Mouse (Mus musculus): Measurements from ENCODE around the gene Srebf2. TPM values are rescaled to one million over a fixed set of nuclear protein-coding genes. Genes with fewer than 3 reads are reported as not detected.
A peak's percentile ranks its signal among the peaks of the same experiment; 100 is the strongest.
"Not testable (repeated sequence)": the region's sequence is repeated elsewhere in the genome, so short reads cannot be mapped to it uniquely, and the experiment has no call there.

The Srebf2 gene
- total RNA-seq, 2 experiments from 2014 or later: 79.3 to 109 TPM

GRCm38 (mm10) chr15:82221104-82221860 lies 74.3 kb downstream of the Srebf2 start:
- DNase-seq (ENCODE audit: low spot score in 2 of 2): no peak

- DNase-seq (ENCODE audit: low spot score in 2 of 2): no peak
These were observed 76.3 kb downstream of the Srebf2 start for GRCm38 (mm10) chr15:82223251-82223650.

- no peak for DNase-seq (ENCODE audit: low spot score in 2 of 2)
These were observed 76.9 kb downstream of the Srebf2 start, which contains the start of gene Tnfrsf13c for GRCm38 (mm10) chr15:82223657-82224601. Gene Tnfrsf13c (minus strand): TSS chr15:82224369.

GRCm38 (mm10) chr15:82224602-82225215 lies 77.7 kb downstream of the Srebf2 start:
- no peak for DNase-seq (ENCODE audit: low spot score in 2 of 2)

DNA sequence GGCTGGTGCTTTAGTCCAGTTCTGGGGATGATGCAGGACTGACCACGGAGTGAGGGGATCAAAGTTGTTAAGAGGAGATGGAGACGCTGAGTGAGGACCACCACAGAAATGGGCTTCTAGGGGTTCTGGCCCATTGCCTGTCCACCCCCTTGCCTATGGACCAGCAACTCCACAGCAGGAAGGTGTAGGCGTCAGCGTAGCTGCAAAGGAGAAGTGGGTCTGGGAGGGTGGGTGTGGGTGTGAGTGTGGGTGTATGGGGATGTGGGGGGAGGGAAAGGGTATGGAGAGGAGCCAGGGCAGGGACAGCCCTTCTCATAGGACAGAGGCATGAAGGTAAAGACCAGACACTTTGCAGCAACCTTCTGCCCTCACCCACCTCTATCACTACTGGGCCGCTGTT lies 78.8 kb downstream of the Srebf2 start:
- no peak for DNase-seq (ENCODE audit: low spot score in 2 of 2)

DNA sequence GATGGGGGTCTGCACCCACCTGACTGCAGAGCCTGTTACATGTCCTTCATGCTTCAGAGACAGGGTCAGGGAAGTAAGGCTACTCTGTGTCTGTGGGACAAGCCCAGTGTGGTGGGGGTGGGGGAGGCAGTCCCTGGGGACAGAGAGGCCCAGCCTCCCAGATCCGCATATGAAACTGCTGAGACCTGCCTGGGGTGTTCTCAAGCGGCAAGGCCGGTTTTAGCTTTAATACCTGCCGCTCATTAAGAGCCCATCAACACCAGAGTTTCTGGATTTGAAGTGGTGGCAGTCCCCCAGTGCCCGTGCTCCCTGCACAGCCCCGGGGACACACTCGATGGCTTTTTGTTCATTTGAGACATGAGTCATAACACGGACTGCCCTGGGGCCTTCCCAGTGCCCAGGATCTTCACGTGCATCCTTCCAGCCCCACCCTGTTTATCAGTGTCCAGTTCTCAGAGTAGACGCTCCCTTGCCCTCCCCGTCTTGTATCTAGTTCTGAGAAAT lies 82.6 kb downstream of the Srebf2 start:
- DNase-seq (ENCODE audit: low spot score in 2 of 2): no peak

- DNase-seq (ENCODE audit: low spot score in 2 of 2): no peak
These were observed 83.2 kb downstream of the Srebf2 start for GRCm38 (mm10) chr15:82230098-82230611.

DNA sequence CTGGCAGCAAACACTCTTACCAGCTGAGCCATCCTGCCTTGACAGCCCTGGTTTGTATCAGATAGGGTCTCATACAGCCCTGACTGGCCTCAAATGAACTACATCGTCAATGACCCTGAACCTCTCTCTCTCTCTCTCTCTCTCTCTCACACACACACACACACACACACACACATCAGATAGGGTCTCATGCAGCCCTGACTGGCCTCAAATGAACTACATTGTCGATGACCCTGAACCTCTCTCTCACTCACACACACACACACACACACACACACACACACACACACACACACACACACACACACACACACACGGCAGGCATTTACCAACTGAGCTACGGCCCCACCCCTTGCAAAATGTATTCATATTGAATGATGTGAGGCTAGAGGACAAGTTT lies 84.1 kb downstream of the Srebf2 start:
- DNase-seq (ENCODE audit: low spot score in 2 of 2): no peak

GRCm38 (mm10) chr15:82231591-82232378 lies 84.8 kb downstream of the Srebf2 start:
- no peak for DNase-seq (ENCODE audit: low spot score in 2 of 2)

DNA sequence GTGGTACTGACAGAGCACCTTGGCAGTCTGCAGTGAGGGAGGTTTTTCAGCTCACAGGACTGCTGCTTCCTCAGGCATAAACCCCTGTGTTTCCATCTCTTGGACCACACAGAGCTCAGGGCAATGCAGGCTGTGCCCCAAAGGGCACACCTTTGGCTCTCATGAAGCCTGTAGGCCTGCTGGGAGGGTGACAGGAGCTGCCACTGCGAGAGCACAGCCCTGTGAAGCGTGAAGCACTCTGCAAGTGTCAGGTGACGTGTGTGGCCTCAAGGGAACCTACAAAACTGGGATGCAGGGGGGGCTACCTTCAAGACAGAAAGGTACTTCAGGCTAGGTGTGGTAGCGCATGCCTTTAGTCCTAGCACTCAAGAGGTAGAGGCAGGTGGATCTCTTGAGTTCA lies 85.7 kb downstream of the Srebf2 start:
- no peak for DNase-seq (ENCODE audit: low spot score in 2 of 2)

- peak in 1 of 2 experiments; percentile 13 for DNase-seq (ENCODE audit: low spot score in 2 of 2)
These were observed 88.7 kb downstream of the Srebf2 start for GRCm38 (mm10) chr15:82235661-82236060.

DNA sequence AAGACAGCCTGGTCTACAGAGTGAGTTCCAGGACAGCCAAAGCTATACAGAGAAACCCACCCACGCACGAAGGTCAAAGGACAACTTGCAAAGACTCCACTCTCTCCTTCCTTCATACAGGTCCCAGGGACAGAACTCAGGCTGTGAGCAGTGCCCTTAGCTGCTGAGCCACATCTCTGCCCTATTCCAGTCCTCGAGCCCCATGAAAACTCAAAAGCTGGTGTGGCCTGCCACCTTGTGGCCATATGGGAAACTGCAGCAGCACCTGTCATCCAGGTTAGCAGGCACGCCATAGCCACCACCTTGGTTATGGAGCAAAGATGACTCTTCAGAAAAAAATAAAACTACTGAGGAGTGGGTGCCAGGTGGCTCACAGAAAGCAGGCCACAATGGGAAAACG lies 89.6 kb downstream of the Srebf2 start:
- peak; percentile 81 for DNase-seq (ENCODE audit: low spot score in 2 of 2)

GRCm38 (mm10) chr15:82243311-82243710 lies 96.3 kb downstream of the Srebf2 start:
- DNase-seq (ENCODE audit: low spot score in 2 of 2): no peak

DNA sequence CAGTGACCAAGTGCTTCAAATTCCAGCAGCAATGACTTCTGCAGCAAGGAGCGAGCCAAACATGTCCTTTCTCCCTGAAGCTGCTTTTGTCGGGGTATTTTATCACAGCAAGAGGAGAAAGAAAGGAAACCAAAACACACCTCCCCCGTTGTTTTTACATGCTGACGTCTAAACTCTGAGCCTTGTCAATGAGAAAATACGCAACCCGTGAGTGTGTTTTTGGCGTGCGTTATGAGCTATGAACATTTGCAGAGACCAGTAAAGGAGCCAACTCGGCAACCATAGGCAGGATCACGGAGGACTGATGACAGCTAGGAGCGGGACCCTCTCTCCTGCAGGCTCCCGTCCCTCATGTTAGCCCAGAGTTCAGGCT lies 96.7 kb downstream of the Srebf2 start:
- DNase-seq (ENCODE audit: low spot score in 2 of 2): no peak

DNA sequence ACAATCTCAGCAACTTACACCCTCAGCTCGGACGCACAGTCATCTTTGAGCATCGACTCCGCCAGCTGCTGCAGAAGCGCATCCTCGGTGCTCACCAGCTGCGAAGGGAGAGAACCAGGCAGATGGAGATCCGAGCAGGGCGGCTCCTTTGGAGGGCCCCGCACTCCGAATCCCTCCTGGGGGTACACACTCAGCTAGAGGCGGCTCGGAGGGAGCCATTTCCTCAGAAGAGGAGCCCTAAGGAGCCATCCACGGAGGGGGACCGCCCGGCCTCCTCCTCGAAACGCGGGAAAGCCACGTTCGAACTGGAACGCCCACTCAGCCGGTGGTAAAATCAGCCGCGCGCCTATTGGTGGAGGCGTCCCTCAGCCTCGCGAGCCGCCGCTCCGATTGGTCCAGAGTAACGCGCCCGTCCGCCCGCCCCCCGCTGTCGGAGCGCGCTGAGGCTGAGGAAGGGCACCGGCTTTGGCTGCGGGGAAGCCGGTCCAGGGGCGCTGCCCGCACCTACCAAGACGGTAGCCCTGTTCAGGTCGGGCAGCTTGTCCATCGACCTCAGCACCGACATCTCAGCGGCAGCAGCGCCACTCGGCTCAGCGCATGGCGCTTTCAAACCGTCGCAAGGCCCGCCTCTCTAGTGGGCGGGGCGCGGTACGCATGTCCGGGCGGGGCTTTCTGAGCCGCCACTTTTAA lies 97.3 kb downstream of the Srebf2 start, which contains the start of gene Cenpm:
TSS of gene Cenpm (minus strand) at position 634 of the 690 bp plus-strand sequence.
- DNase-seq (ENCODE audit: low spot score in 2 of 2): peak; percentile 86 to 90

DNA sequence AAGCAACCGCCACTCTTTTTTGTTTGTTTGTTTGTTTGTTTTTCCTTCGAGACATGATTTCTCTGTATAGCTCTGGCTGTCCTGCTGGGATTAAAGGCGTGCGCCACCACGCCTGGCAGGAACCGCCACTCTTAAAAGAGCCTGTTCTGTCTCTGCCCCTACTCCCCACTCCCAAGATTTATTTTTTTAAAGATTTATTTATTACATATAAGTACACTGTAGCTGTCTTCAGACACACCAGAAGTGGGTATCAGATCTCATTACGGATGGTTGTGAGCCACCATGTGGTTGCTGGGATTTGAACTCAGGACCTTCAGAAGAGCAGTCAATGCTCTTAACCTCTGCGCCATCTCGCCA lies 97.8 kb downstream of the Srebf2 start:
- DNase-seq (ENCODE audit: low spot score in 2 of 2): not testable (repeated sequence)

GRCm38 (mm10) chr15:82247131-82247776 lies 100.3 kb downstream of the Srebf2 start:
- peak in 1 of 2 experiments; percentile 50 for DNase-seq (ENCODE audit: low spot score in 2 of 2)

- no peak for DNase-seq (ENCODE audit: low spot score in 2 of 2)
These were observed 104.6 kb downstream of the Srebf2 start for GRCm38 (mm10) chr15:82251579-82251978.

DNA sequence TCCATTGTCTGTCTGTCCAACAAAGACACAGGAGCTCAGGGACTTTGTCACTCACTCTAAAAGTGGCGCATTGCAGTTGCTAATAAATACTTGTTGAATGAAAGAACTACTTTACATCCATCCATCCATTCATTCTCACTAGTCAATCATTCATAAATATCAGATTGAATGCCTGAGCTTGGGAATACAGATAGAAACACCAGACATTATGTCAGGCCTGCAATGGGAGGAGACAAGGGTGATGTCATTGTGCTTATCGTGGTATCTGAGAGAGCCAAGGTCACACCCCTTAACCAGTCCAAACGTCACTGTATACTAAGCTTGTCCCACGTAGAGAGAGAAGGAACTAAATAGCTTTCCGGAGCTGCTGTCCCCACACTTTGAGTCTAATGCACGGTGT lies 105.1 kb downstream of the Srebf2 start, which contains the start of gene 1500009C09Rik:
TSS of gene 1500009C09Rik (plus strand) at position 301 of the 400 bp plus-strand sequence.
- DNase-seq (ENCODE audit: low spot score in 2 of 2): no peak

All from adrenal gland, adult 18-20 months (tissue).